Mouse (Mus musculus) frontal cortex, postnatal 14 days (tissue): Measurements from ENCODE around the gene Fbxo46.
A peak's percentile ranks its signal among the peaks of the same experiment; 100 is the strongest.
"Not testable (repeated sequence)": the region's sequence is repeated elsewhere in the genome, so short reads cannot be mapped to it uniquely, and the experiment has no call there.

Experiments
- DNase-seq, 2 experiments: peaks; one replicate each; pipeline ENCODE4 v3.0.0; 2022; ENCODE audit warnings: low spot score in 2 of 2

Gene Fbxo46

GRCm38 (mm10) chr7:19131324-19131848 lies 11.7 kb downstream of the Fbxo46 start:
- DNase-seq: peak; percentile 94 to 97

- DNase-seq: no peak
Measured at GRCm38 (mm10) chr7:19136168-19136567, 16.5 kb downstream of the Fbxo46 start.

GRCm38 (mm10) chr7:19136673-19137334 lies 17.1 kb downstream of the Fbxo46 start:
- no peak for DNase-seq

GRCm38 (mm10) chr7:19137380-19137779 lies 17.7 kb downstream of the Fbxo46 start:
- peak in 1 of 2 experiments; percentile 51 for DNase-seq

- no peak for DNase-seq
Measured at GRCm38 (mm10) chr7:19146793-19147192, 27.1 kb downstream of the Fbxo46 start.

GRCm38 (mm10) chr7:19147497-19148045 lies 27.9 kb downstream of the Fbxo46 start:
- no peak for DNase-seq

GRCm38 (mm10) chr7:19148180-19148874 lies 28.7 kb downstream of the Fbxo46 start:
- DNase-seq: no peak

GRCm38 (mm10) chr7:19148875-19149541 lies 29.3 kb downstream of the Fbxo46 start, which contains the start of gene Qpctl:
Qpctl (minus strand) TSS chr7:19149291.
- peak; percentile 98 to 99 for DNase-seq

GRCm38 (mm10) chr7:19149626-19150025 lies 30.0 kb downstream of the Fbxo46 start, which contains the start of gene Snrpd2:
Snrpd2 (plus strand) TSS chr7:19149722.
- DNase-seq: peak; percentile 88 to 93

GRCm38 (mm10) chr7:19151121-19151520 lies 31.5 kb downstream of the Fbxo46 start:
- DNase-seq: not testable (repeated sequence)

GRCm38 (mm10) chr7:19154796-19155195 lies 35.1 kb downstream of the Fbxo46 start:
- no peak for DNase-seq

- DNase-seq: no peak
Measured at GRCm38 (mm10) chr7:19155825-19156475, 36.3 kb downstream of the Fbxo46 start.

- DNase-seq: peak; percentile 84 to 94
Measured at GRCm38 (mm10) chr7:19157160-19157800, 37.6 kb downstream of the Fbxo46 start.

- no peak for DNase-seq
Measured at GRCm38 (mm10) chr7:19158601-19159000, 38.9 kb downstream of the Fbxo46 start.

GRCm38 (mm10) chr7:19159411-19159810 lies 39.8 kb downstream of the Fbxo46 start:
- DNase-seq: no peak

- no peak for DNase-seq
Measured at GRCm38 (mm10) chr7:19160115-19160514, 40.5 kb downstream of the Fbxo46 start.

GRCm38 (mm10) chr7:19162928-19163327 lies 43.3 kb downstream of the Fbxo46 start:
- no peak for DNase-seq

GRCm38 (mm10) chr7:19163752-19164151 lies 44.1 kb downstream of the Fbxo46 start:
- DNase-seq: no peak

GRCm38 (mm10) chr7:19164189-19164588 lies 44.5 kb downstream of the Fbxo46 start:
- DNase-seq: no peak

GRCm38 (mm10) chr7:19164978-19165377 lies 45.3 kb downstream of the Fbxo46 start:
- no peak for DNase-seq
